Mouse (Mus musculus): ENCODE measurements around the gene Nfkbiz. TPM values are rescaled to one million over a fixed set of nuclear protein-coding genes. Genes with fewer than 3 reads are reported as not detected.

The Nfkbiz gene
- polyA plus RNA-seq, 1 experiment from 2014 or later, result 0.89 TPM

GRCm38 (mm10) chr16:55823398-55824155, 15.1 kb downstream of the Nfkbiz start:
- peaks cover 27% of the 10 kb centered on the region for H3K27me3 ChIP-seq
- no peaks in the 10 kb centered on the region for H3K9me3 ChIP-seq
- H3K4me3 ChIP-seq (replicated peaks), result no peak overlapping the region
- H3K36me3 ChIP-seq, result no peaks in the 10 kb centered on the region
- ATAC-seq, result no peak
- peaks cover 27% of the 10 kb centered on the region for H3K4me1 ChIP-seq (replicated peaks)
- no peak overlapping the region for H3K4me2 ChIP-seq (replicated peaks)
- H3K9ac ChIP-seq (replicated peaks), result no peak overlapping the region
- WGBS, result 49% methylated on average over 11 of the region's 11 CpGs
- H3K27ac ChIP-seq, result no peak overlapping the region

GRCm38 (mm10) chr16:55822741-55823397, 15.8 kb downstream of the Nfkbiz start:
- ATAC-seq, result no peak
- H3K9me3 ChIP-seq, result no peaks in the 10 kb centered on the region
- H3K36me3 ChIP-seq, result peaks cover 3% of the 10 kb centered on the region; the same call in 1 of the 2 replicates
- H3K27me3 ChIP-seq, result peaks cover 27% of the 10 kb centered on the region
- H3K4me2 ChIP-seq (replicated peaks), result peak overlapping the region; percentile 97
- H3K4me1 ChIP-seq (replicated peaks), result peaks cover 28% of the 10 kb centered on the region
- no peak overlapping the region for H3K9ac ChIP-seq (replicated peaks)
- no peak overlapping the region for H3K27ac ChIP-seq
- WGBS, result 42% methylated on average over 18 of the region's 18 CpGs
- H3K4me3 ChIP-seq (replicated peaks), result peak overlapping the region; percentile 82

- Histone ChIP-seq H3K4me3 (replicated peaks) (peak overlapping the region; percentile 82), H3K9me3 (no peaks in the 10 kb centered on the region), H3K9ac (replicated peaks) (peak overlapping the region; percentile 77), H3K36me3 (peaks cover 6% of the 10 kb centered on the region; the same call in 1 of the 2 replicates), H3K4me1 (replicated peaks) (peaks cover 28% of the 10 kb centered on the region), H3K27me3 (peaks cover 27% of the 10 kb centered on the region), H3K27ac (no peak overlapping the region), H3K4me2 (replicated peaks) (peak overlapping the region; percentile 97)
- peak; percentile 94 for ATAC-seq
- 2% methylated on average over 50 of the region's 67 CpGs for WGBS
Observed at GRCm38 (mm10) chr16:55821997-55822740, 16.5 kb downstream of the Nfkbiz start.

GRCm38 (mm10) chr16:55821571-55821981, 17.1 kb downstream of the Nfkbiz start:
- H3K9me3 ChIP-seq, result no peaks in the 10 kb centered on the region
- H3K4me3 ChIP-seq (replicated peaks), result peak overlapping the region; percentile 82
- peaks cover 27% of the 10 kb centered on the region for H3K27me3 ChIP-seq
- ATAC-seq, result peak; percentile 55
- H3K27ac ChIP-seq, result no peak overlapping the region
- under 1% methylated on average over 28 of the region's 40 CpGs for WGBS
- H3K36me3 ChIP-seq, result peaks cover 6% of the 10 kb centered on the region; the same call in 1 of the 2 replicates
- peaks cover 28% of the 10 kb centered on the region for H3K4me1 ChIP-seq (replicated peaks)
- H3K4me2 ChIP-seq (replicated peaks), result peak overlapping the region; percentile 97
- H3K9ac ChIP-seq (replicated peaks), result peak overlapping the region; percentile 77

GRCm38 (mm10) chr16:55820916-55821570, 17.7 kb downstream of the Nfkbiz start:
- Histone ChIP-seq H3K27me3 (peaks cover 27% of the 10 kb centered on the region), H3K9ac (replicated peaks) (peak overlapping the region; percentile 77), H3K9me3 (no peaks in the 10 kb centered on the region), H3K4me3 (replicated peaks) (peak overlapping the region; percentile 82), H3K36me3 (peaks cover 11% of the 10 kb centered on the region), H3K4me2 (replicated peaks) (peak overlapping the region; percentile 97), H3K27ac (no peak overlapping the region), H3K4me1 (replicated peaks) (peaks cover 28% of the 10 kb centered on the region)
- WGBS, result 19% methylated on average over 20 of the region's 20 CpGs
- no peak for ATAC-seq

GRCm38 (mm10) chr16:55820161-55820915, 18.4 kb downstream of the Nfkbiz start:
- peak overlapping the region; percentile 97 for H3K4me2 ChIP-seq (replicated peaks)
- ATAC-seq, result no peak
- no peak overlapping the region for H3K27ac ChIP-seq
- peak overlapping the region; percentile 82; the same call in 1 of the 2 replicates for H3K4me3 ChIP-seq (replicated peaks)
- H3K36me3 ChIP-seq, result peaks cover 18% of the 10 kb centered on the region
- H3K9me3 ChIP-seq, result no peaks in the 10 kb centered on the region; the same call in 1 of the 2 replicates
- H3K27me3 ChIP-seq, result peaks cover 27% of the 10 kb centered on the region
- no peak overlapping the region for H3K9ac ChIP-seq (replicated peaks)
- H3K4me1 ChIP-seq (replicated peaks), result peaks cover 28% of the 10 kb centered on the region
- 65% methylated on average over 13 of the region's 13 CpGs for WGBS

- Histone ChIP-seq H3K4me1 (replicated peaks) (peaks cover 28% of the 10 kb centered on the region), H3K9ac (replicated peaks) (no peak overlapping the region), H3K9me3 (no peaks in the 10 kb centered on the region; the same call in 1 of the 2 replicates), H3K4me2 (replicated peaks) (no peak overlapping the region; the same call in 1 of the 2 replicates), H3K4me3 (replicated peaks) (no peak overlapping the region), H3K27ac (no peak overlapping the region), H3K27me3 (peaks cover 27% of the 10 kb centered on the region), H3K36me3 (peaks cover 22% of the 10 kb centered on the region)
- ATAC-seq, result no peak
- 64% methylated on average over 15 of the region's 15 CpGs for WGBS
Observed at GRCm38 (mm10) chr16:55819186-55819861, 19.4 kb downstream of the Nfkbiz start.

GRCm38 (mm10) chr16:55817717-55818515, 20.8 kb downstream of the Nfkbiz start:
- Histone ChIP-seq H3K9ac (replicated peaks) (no peak overlapping the region), H3K4me2 (replicated peaks) (no peak overlapping the region), H3K9me3 (no peaks in the 10 kb centered on the region; the same call in 1 of the 2 replicates), H3K4me1 (replicated peaks) (peaks cover 23% of the 10 kb centered on the region), H3K36me3 (peaks cover 30% of the 10 kb centered on the region), H3K27me3 (peaks cover 15% of the 10 kb centered on the region), H3K27ac (no peak overlapping the region), H3K4me3 (replicated peaks) (no peak overlapping the region)
- no peak for ATAC-seq
- WGBS, result 96% methylated on average over 28 of the region's 28 CpGs

GRCm38 (mm10) chr16:55816202-55816941, 22.3 kb downstream of the Nfkbiz start:
- 96% methylated on average over 13 of the region's 13 CpGs for WGBS
- no peaks in the 10 kb centered on the region; the same call in 1 of the 2 replicates for H3K9me3 ChIP-seq
- H3K4me3 ChIP-seq (replicated peaks), result no peak overlapping the region
- H3K27me3 ChIP-seq, result peaks cover 13% of the 10 kb centered on the region
- H3K27ac ChIP-seq, result no peak overlapping the region
- H3K36me3 ChIP-seq, result peaks cover 34% of the 10 kb centered on the region
- no peak overlapping the region for H3K9ac ChIP-seq (replicated peaks)
- H3K4me1 ChIP-seq (replicated peaks), result peaks cover 20% of the 10 kb centered on the region
- no peak overlapping the region for H3K4me2 ChIP-seq (replicated peaks)
- no peak for ATAC-seq

Measured in midbrain, embryonic 13.5 days (tissue).